Mouse (Mus musculus): ENCODE results near the gene 1110059E24Rik. TPM values are rescaled to one million over a fixed set of nuclear protein-coding genes. Genes with fewer than 3 reads are reported as not detected.

1110059E24Rik gene
- 1.00 and 1.3 TPM in 2 replicates for polyA plus RNA-seq (2012)

GRCm38 (mm10) chr19:21652285-21653171 is at the start of gene 1110059E24Rik:
TSS of gene 1110059E24Rik (minus strand) at chr19:21652976.

GRCm38 (mm10) chr19:21653172-21653981 is 601 bp upstream of the 1110059E24Rik start, which contains the start of gene Abhd17b:
TSS of gene Abhd17b (plus strand) at chr19:21653185.

Other genes with a start within 250 kb of the 1110059E24Rik start
- 8.3 and 17.7 TPM in 2 replicates for gene Gda, start 179.5 kb downstream of the 1110059E24Rik start, polyA plus RNA-seq (2012)
- gene Abhd17b, start 209 bp upstream of the 1110059E24Rik start, polyA plus RNA-seq (2012), result 15.9 TPM in 2 replicates
- gene Cemip2, start 125.4 kb upstream of the 1110059E24Rik start, polyA plus RNA-seq (2012), result 6.0 and 6.2 TPM in 2 replicates